Mouse (Mus musculus) erythroid progenitor cell, adult 5-6 weeks (primary cell): ENCODE results near the gene Gm9972. TPM values are rescaled to one million over a fixed set of nuclear protein-coding genes. Genes with fewer than 3 reads are reported as not detected.

Source experiments
- ATAC-seq: replicated peaks from 2 replicates; pipeline ENCODE4 v1.8.0; 2016; ENCODE audit warnings: moderate number of reproducible peaks, mild to moderate bottlenecking, moderate TSS enrichment, inconsistent platforms; ENCODE audit not compliant: poor library complexity, low FRiP score, severe bottlenecking
- total RNA-seq, 2 experiments: library from RNA; stranded (forward) in 1 of 2; stranded (reverse) in 1 of 2; fragments of 150-400 nt in 1 of 2; fragments of 186-747, 209-891 nt in 1 of 2; gene quantifications; 2 replicates each; pipeline versions ENCODE4 v1.2.3 to v1.2.4; 2015 to 2017; ENCODE audit warnings: low replicate concordance in 2 of 2

Gm9972 gene
- total RNA-seq (2015; ENCODE audit: low replicate concordance) (not detected in 2 replicates), total RNA-seq (2017; ENCODE audit: low replicate concordance) (not detected in 2 replicates)

DNA sequence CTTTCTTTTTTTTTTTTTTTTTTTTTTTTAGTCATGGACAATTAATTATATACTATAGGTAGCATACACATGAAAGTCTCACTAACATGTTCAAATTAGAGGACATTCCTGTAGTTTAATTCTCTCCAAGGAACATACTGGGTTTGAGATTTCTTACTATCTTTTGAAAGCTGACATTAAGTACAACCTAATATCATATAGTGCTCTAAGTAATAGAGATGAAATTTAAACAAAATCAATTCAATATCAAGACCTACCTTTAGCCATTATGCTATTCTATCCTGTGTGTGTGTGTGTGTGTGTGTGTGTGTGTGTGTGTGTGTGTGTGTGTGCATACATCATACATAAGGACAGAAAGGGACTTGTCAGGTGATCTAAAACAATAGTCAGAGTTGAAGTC lies at the start of gene Gm9972:
Gm9972 (plus strand) TSS at position 301 of the 400 bp plus-strand sequence.
- ATAC-seq, result no peak

DNA sequence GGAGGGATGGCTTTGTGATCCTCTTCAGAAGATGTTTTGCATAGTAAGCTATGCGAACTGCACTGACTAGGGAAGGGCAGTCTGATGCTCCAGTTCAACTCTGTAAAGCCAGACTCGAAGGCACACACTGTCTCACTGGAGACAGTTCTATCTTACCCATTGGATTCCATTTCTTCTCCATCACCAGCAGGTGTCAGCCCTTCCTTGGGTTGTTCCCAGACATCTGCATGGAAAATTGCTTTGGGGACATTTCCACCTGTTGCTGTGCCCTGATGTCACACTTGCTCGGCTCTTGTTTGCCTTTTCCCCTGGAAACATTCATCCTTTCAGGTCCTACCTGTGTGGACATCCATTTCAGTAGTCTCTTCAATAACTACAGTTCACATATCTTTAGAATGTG lies 36.4 kb upstream of the Gm9972 start:
- ATAC-seq, result no peak

DNA sequence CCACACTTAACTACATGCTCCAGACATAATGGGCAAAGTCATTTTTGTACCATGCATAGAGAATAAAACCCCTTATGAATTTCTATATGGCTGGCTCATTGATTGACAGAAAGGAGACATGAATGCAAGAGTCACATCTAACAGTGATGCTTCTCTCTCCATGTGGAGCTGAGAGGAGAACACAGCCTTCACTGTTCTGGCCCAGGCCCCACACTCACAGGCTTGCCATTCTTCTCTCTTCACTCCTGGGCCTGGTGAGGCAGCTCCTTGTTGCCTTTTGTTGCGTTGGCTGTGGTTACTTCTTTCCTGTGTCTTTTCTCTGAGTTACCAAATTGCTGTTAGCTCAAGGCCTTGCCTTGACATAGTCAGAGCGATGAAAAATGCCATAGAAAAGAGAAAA lies 23.6 kb upstream of the Gm9972 start:
- no peak for ATAC-seq

DNA sequence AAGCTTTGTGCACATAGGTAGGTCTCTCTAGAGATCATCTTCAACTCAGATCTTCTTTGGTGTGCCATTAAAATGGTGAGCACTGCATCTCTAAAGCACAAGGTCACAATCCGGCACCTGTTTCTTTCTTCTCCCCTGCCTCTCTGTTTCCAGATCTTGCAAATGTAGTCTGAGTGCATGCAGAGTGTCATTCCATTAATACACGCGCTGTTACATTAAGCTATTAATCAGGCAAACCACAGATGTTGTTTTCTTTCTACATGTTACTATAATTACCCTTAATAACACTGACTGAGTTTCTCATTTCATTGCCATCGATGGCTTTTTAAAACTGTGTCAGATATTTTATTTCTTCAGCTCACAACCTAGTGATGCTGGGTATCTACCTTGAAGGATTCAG lies 22.6 kb upstream of the Gm9972 start:
- no peak for ATAC-seq

DNA sequence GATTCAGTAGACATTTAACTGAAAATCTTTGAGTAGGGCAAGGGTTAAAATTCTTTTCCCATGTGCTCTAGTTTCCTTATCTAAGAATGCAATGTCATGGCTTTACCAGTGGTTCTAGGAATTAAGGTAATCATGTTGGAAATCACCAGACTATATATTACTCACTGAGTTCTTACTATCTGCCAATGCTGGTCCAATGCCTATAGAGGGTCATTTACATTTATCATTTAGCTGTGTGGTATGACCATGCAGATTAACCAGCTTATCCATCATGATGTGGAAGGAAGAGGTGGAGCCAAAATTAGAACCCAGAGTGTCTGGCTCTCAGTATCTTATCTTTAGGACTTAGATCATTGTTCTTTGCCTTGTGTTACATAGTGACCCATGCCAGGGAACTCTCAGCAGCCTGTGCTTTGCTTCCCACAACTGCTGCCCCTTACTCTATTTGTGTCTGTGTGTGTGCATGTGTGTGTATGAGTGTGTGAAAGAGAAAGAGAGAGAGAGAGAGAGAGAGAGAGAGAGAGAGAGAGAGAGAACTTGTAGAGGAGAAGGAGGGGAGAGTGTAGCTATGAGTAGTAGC lies 12.3 kb upstream of the Gm9972 start:
- no peak for ATAC-seq

DNA sequence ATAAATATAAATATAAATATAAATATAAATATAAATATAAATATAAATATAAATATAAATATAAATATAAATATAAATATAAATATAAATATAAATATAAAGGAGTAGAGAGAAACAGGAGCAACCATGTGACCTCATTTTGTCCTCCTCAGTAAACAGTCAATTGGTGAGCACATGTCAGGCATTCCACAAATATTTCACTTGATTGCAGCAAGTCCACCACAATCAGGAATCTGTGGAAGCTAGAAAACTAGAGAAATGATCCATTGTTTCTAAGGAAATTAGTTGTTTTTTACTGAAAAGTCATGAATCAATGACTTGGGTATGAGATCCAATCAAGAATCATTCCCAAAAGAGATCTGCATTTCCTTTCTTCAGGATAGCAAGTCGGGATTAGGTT lies 5.7 kb upstream of the Gm9972 start:
- ATAC-seq, result no peak

DNA sequence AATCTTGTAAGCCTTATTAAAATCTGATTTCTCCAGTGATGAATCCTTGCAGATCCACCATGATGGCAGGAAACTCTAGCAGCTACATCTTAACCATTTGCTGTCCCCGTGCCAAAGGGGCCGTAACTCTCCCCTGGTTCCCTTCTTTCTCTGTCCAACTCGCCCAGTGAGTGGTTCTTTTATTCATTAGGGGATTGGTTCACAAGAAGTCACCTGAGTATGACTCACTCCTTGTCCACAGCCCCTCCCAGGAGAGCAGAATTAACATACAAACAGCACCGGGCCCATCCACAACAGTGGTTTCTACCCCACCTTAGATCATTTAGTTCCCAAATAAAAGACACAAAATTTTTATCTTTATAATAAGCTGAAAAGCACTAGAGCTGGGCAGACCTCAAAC lies 3.4 kb upstream of the Gm9972 start:
- ATAC-seq, result no peak

DNA sequence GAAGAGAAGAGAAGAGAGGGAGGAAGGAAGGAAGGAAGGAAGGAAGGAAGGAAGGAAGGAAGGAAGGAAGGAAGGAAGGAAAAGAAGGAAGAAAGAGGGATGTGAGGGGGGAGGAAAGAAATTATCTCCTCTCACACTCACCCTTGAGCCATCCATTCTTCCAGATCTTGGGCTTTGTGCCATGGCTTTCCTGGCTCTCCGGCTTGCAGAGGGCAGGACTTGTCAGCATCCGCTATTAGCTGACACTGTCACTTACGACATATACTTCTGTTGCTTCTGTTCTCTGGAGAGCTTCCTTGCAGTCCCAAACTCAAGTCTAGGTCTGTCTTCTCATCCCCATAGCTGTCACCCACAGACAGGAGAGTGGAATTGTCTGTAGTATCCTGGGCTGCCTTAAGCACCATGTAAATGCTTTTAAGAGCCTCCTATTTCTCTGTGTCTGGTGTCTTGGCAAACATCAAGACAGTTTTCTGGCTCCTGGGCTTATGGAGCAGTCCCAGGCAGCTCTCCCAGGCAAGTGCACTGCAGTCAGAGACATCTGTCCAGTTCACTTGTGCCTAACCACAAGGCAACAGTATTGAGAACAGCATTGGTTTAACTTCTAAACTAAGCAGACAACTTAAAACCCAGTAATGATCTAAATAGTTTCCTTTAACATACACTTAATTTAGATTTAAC lies 10.5 kb downstream of the Gm9972 start:
- ATAC-seq, result no peak

DNA sequence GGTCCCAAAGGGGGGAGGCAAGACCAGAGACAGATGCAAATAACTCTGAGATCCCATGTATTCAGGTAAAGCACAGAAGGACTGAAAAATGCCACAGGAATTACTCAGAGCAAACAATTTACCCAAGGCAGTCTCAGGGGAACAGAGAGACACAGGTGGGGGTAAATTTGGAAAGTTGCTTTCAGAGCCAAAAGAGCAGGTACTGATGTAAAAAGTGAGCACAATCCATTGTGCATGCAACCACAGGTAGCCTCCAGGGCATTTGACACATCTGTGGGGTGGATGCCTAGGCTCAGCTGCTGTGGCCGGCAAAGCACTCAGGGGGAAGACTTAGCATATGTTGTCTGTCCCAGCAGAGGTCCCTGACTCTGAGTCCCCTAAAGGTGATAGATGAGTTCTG lies 13.8 kb downstream of the Gm9972 start:
- no peak for ATAC-seq

DNA sequence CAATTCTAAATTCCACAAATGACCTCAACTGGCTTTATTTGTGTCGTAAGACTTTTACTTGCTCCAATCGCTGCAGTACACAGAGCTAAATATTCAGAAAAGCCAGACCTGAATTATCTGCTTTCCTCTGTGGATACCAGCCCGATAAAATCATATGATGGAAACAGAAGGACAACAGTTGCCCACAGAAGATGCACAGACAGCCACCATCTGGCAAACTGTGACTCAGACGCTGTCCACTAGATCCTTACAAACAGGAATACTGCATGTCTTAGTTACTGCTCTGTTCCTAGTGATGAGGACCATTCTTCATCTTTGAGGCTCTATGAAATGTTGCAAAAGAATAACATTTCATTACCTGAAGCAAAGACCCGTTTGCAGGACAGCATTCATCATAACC lies 19.4 kb downstream of the Gm9972 start:
- ATAC-seq, result no peak

DNA sequence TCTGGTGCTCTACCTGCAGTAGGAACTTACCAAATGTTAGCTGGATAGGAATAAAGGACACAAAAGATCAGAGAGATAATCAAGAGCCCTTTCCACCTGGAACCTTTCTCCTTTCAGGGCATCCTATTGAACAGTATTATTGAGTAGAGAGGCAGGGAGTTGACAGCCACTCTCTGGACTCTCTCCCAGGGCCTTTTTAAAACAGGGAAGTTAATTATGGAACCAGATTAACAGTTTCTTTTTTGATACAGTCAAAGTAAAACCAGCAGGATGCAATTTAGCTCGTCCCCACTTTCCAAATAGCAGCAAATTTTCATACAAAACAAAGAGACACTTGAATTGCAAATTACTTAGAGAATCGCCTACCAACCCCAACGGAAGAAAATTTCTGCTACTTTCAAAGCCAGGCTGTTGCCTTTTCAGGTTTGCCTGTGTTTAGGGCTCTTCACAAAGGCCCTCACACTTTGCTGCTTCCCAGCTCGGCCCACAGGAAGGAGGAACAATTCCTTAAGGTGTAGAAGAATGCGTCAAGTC lies 24.0 kb downstream of the Gm9972 start:
- ATAC-seq, result no peak

DNA sequence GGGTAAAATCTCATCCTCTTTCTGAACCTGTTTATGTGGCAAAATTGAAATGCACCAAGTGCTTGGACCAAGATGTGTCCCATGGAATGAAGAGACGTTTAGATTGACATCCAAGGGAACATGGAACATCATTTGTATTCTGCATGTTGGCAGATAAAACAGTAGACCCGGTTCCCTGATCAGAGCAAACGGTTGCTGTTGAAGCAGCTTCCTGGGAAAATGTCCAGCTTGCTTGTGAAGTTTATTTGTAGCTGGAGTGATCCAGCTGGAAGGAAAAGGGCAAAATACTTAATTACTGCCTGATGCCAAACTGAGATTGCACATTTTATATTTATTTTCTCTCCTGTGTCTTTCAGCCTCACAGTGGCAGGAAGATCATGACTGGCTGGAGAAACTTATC lies 26.7 kb downstream of the Gm9972 start:
- no peak for ATAC-seq

DNA sequence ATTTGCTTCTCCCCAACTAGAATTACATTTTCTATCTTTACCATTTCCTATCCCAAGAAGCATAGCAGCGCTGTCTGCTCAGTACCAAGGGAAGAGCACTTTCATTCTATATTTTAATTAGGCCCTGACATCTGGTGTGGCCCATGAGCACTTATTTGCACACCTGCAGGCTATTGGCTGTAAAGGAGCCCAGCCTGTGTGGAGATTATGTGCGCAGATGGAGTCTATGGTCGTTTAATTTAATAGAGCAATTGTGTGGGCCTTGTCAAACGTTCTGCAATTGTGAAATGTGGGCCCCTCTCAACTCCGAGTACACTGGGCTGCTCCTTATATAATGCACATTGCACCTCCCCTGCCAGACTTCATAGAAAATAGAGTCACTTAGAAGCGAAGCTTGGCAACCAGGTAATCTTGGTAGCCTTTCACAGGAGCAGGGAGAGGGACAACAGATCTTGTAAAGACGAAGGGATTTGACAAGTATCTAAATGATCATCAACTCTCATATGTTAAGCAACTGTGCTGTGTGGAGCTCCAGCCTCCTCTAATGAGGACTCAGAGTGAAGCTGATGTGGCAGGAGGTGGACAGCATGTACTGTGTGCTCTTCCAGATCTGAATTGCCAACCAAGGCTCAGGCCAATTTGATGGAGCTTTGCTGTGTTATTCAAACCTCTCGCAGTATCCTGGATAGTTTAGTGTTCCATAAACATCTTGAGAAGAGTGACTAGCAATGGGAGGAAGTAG lies 50.9 kb downstream of the Gm9972 start:
- no peak for ATAC-seq

Other genes starting within 250 kb of the Gm9972 start
- gene Atp10b, start 114.1 kb downstream of the Gm9972 start, total RNA-seq (2015; ENCODE audit: low replicate concordance), result not detected in 2 replicates
- not detected in 2 replicates for gene Atp10b, start 114.1 kb downstream of the Gm9972 start, total RNA-seq (2017; ENCODE audit: low replicate concordance)